Mouse (Mus musculus): ENCODE measurements at regions not wholly inside any gene's neighbourhood (a gene's known extent, or its start where the extent isn't known, plus 50 kb on each side); places are given as distances from the start of the nearest gene placed in this dataset.

GRCm38 (mm10) chr17:80887749-80888119 lies 56.7 kb upstream of the Tmem178 start:
- Histone ChIP-seq H3K4me1 (ENCODE audit: control insufficient read depth in 1 of 2, insufficient read depth in 2 of 2) (no peaks in the 10 kb centered on the region), H3K9ac (ENCODE audit: insufficient read depth, low read depth) (no peak overlapping the region), H3K36me3 (replicated peaks in 1 of 2; ENCODE audit: control insufficient read depth in 1 of 2, insufficient read depth in 1 of 2, low read length in 1 of 2) (no peaks in the 10 kb centered on the region), H3K27ac (ENCODE audit: insufficient read depth, low read depth) (no peak overlapping the region), H3K9me3 (replicated peaks; ENCODE audit: low read length) (no peaks in the 10 kb centered on the region), H3K4me3 (replicated peaks in 1 of 3; ENCODE audit: low read depth in 2 of 3, low read length in 2 of 3, poor library complexity in 1 of 3) (no peak overlapping the region), H3K27me3 (replicated peaks) (no peaks in the 10 kb centered on the region), H3K79me2 (replicated peaks; ENCODE audit: control insufficient read depth, extremely low read depth, insufficient read depth, poor library complexity, severe bottlenecking) (no peaks in the 10 kb centered on the region), H3K4me2 (ENCODE audit: insufficient read depth, low read depth, poor library complexity, severe bottlenecking) (no peak overlapping the region)
- TF ChIP-seq ZC3H11A (IDR thresholded peaks at IDR 0.05; ENCODE audit: low read depth, low read length) (no peak), MAZ (IDR thresholded peaks at IDR 0.05; ENCODE audit: low read depth, low read length) (no peak), CTCF (conservative IDR thresholded peaks at IDR 0.05 in 1 of 2, IDR thresholded peaks at IDR 0.05 in 1 of 2; ENCODE audit: low read depth in 2 of 2, low read length in 2 of 2) (no peak), IRF4 (IDR thresholded peaks at IDR 0.05; ENCODE audit: low read depth, low read length) (no peak), ZNF384 (IDR thresholded peaks at IDR 0.05; ENCODE audit: low read depth, low read length) (no peak), PAX5 (IDR thresholded peaks at IDR 0.05; ENCODE audit: low read length) (no peak), GABPA (IDR thresholded peaks at IDR 0.05; ENCODE audit: insufficient replicate concordance, low read depth, low read length) (no peak), POLR2A (IDR thresholded peaks at IDR 0.05; ENCODE audit: low read depth, low read length) (no peak), ELF1 (IDR thresholded peaks at IDR 0.05; ENCODE audit: low read depth, low read length) (no peak), JUN (IDR thresholded peaks at IDR 0.05; ENCODE audit: insufficient read depth, low read depth, low read length) (no peak), MYC (IDR thresholded peaks at IDR 0.05; ENCODE audit: low read depth, low read length) (no peak)
- in situ Hi-C loops (cut with MboI; ENCODE audit: low pct_ligation_motif_present, low pct_unique_long_range_greater_than_20kb, low sequenced_read_pairs) = no loop called here
- no peak for DNase-seq (ENCODE audit: extremely low read depth)
- dilution Hi-C loops (cut with MboI; ENCODE audit: extremely low pct_ligation_motif_present, extremely low pct_unique_long_range_greater_than_20kb, low sequenced_read_pairs) = no loop called here

DNA sequence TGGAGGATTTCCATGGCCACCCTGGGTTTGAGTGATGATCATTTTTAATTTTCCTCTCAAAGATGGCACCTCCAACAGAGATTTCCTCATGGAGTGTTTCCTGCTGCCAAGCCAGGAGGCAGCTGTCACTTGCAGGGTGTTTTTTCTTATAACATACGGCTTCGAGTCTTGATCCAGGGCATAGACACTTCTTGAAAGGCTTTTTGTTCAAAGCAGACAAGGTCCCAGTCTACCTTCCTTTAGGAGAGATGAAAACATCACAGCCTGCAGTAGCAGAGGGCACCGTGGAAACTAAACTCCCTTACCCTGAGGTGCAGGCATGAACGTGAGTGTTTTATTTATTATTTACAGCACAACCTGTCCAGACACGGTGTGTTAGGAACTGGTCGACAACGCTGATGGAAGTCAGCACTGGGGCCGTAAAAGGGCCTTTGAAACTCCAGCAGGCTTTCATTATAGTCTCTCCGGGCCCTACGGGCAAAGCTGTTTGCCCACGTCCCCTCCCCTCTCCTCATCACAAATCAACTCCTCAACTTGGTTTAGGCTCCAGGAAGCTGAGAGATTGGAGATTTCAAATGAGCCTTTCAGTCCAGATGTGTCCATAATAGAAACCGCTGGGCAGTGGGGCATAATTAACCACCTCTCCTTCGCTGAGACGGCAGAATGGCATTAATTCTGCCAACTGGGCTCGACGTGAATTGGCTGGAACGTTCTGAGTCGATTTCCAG lies 57.2 kb upstream of the Tmem178 start:
- no peak for TF ChIP-seq RAD21 (IDR thresholded peaks at IDR 0.05; ENCODE audit: low read depth, low read length)
- no peak for TF ChIP-seq SMC3 (IDR thresholded peaks at IDR 0.05; ENCODE audit: low read depth, low read length)
- Histone ChIP-seq H3K4me3 (replicated peaks in 1 of 3; ENCODE audit: low read depth in 2 of 3, low read length in 2 of 3, poor library complexity in 1 of 3) (no peak overlapping the region), H3K9me3 (replicated peaks; ENCODE audit: low read length) (no peaks in the 10 kb centered on the region), H3K9ac (ENCODE audit: insufficient read depth, low read depth) (no peak overlapping the region), H3K27ac (ENCODE audit: insufficient read depth, low read depth) (no peak overlapping the region), H3K4me2 (ENCODE audit: insufficient read depth, low read depth, poor library complexity, severe bottlenecking) (no peak overlapping the region), H3K36me3 (replicated peaks in 1 of 2; ENCODE audit: control insufficient read depth in 1 of 2, insufficient read depth in 1 of 2, low read length in 1 of 2) (no peaks in the 10 kb centered on the region), H3K4me1 (ENCODE audit: control insufficient read depth in 1 of 2, insufficient read depth in 2 of 2) (no peaks in the 10 kb centered on the region), H3K79me2 (replicated peaks; ENCODE audit: control insufficient read depth, extremely low read depth, insufficient read depth, poor library complexity, severe bottlenecking) (no peaks in the 10 kb centered on the region), H3K27me3 (replicated peaks) (no peaks in the 10 kb centered on the region)
- dilution Hi-C loops (cut with MboI; ENCODE audit: extremely low pct_ligation_motif_present, extremely low pct_unique_long_range_greater_than_20kb, low sequenced_read_pairs) = no loop called here
- DNase-seq (ENCODE audit: extremely low read depth) = no peak
- in situ Hi-C loops (cut with MboI; ENCODE audit: low pct_ligation_motif_present, low pct_unique_long_range_greater_than_20kb, low sequenced_read_pairs) = no loop called here

- Histone ChIP-seq H3K9ac (ENCODE audit: insufficient read depth, low read depth) (no peak overlapping the region), H3K27me3 (replicated peaks) (no peaks in the 10 kb centered on the region), H3K9me3 (replicated peaks; ENCODE audit: low read length) (no peaks in the 10 kb centered on the region), H3K36me3 (replicated peaks in 1 of 2; ENCODE audit: control insufficient read depth in 1 of 2, insufficient read depth in 1 of 2, low read length in 1 of 2) (no peaks in the 10 kb centered on the region), H3K27ac (ENCODE audit: insufficient read depth, low read depth) (no peak overlapping the region), H3K79me2 (replicated peaks; ENCODE audit: control insufficient read depth, extremely low read depth, insufficient read depth, poor library complexity, severe bottlenecking) (no peaks in the 10 kb centered on the region), H3K4me1 (ENCODE audit: control insufficient read depth in 1 of 2, insufficient read depth in 2 of 2) (no peaks in the 10 kb centered on the region), H3K4me2 (ENCODE audit: insufficient read depth, low read depth, poor library complexity, severe bottlenecking) (no peak overlapping the region), H3K4me3 (replicated peaks in 1 of 3; ENCODE audit: low read depth in 2 of 3, low read length in 2 of 3, poor library complexity in 1 of 3) (no peak overlapping the region)
- dilution Hi-C loops (cut with MboI; ENCODE audit: extremely low pct_ligation_motif_present, extremely low pct_unique_long_range_greater_than_20kb, low sequenced_read_pairs) = no loop called here
- no peak for TF ChIP-seq BHLHE40 (IDR thresholded peaks at IDR 0.05; ENCODE audit: low read depth, low read length)
- no peak for TF ChIP-seq CHD2 (IDR thresholded peaks at IDR 0.05; ENCODE audit: low read length)
- TF ChIP-seq HCFC1 (IDR thresholded peaks at IDR 0.05; ENCODE audit: low read depth, low read length) = no peak
- TF ChIP-seq ZC3H11A (IDR thresholded peaks at IDR 0.05; ENCODE audit: low read depth, low read length) = no peak
- TF ChIP-seq ETS1 (conservative IDR thresholded peaks at IDR 0.05; ENCODE audit: low read depth, low read length) = no peak
- DNase-seq (ENCODE audit: extremely low read depth) = no peak
- in situ Hi-C loops (cut with MboI; ENCODE audit: low pct_ligation_motif_present, low pct_unique_long_range_greater_than_20kb, low sequenced_read_pairs) = no loop called here
Observed at GRCm38 (mm10) chr17:80886211-80886701, 58.2 kb upstream of the Tmem178 start.

Measured in CH12.LX (cell line).